Mouse (Mus musculus) heart, adult 9 months (tissue): Measurements from ENCODE around the gene Rhot1.
"Not testable (repeated sequence)": the region's sequence is repeated elsewhere in the genome, so short reads cannot be mapped to it uniquely, and the experiment has no call there.

Source experiments
- DNase-seq, 2 experiments: peaks; one replicate each; pipeline ENCODE4 v3.0.0; 2022; ENCODE audit warnings: low spot score in 2 of 2

The Rhot1 gene

DNA sequence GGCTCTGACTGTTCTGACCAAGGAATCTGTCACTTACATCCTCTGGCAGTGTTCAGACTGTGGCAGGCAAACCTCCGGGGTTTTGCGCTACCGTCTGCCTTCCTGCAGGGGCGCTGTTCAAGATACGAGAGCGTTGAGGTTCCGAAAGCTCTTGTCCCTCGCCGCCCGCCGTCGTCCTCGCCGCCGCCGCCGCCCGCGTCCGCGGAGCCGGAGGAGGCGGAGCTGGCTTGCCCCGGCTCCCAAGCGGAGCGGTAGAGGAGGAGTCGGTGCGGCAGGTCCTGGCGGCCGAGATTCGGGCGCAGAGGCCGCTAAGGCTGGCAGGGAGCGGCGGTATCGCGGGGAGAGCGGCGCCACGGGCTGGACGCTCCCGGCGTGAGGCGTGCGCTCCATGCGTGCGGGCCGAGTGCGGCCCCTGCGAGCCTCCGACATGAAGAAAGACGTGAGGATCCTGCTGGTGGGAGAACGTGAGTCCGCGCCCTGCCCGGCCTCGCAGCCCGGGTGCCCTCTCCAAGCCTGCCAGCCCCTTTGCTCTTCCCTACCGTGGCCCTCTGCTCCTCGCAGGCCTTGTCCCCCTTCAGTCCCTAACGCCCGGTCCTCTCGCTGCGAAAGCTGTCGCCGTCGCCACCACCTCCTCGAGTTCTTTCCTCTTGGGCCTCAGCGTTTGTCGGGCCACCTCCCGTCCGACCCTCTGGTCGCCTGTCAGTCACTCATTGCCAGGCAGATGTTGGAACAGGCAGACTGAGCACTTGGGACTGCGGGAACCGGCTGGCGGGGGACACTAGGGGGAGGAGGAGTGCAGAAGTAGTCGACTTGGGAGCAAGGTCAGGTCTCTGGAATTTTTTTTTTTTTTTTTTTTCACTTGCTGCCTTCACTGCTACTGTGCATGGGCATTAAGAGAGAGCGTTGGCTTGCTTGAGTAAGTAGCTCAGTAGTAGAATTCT, at the start of gene Rhot1:
Gene Rhot1 (plus strand): TSS at position 160 of the 941 bp plus-strand sequence.
- DNase-seq: peak; percentile 90 to 95

DNA sequence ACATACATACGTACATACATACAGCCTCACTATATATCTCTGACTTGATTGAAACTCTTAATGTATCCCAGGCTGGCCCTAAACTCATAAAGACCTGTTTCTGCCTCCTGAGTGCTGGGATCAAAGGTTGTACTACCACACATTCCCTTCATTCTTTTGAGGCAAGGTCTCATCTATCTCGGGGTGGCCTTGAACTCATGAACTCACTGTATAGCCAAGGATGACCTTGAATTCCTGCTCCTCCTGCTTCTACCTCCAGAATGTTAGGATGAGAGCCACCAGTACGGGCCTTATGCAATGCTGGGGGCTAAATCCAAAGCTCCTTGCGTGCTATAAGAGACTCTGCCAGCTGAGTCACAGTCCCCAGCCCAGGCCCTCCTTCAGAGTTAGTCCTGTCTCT, 47.8 kb upstream of the Rhot1 start:
- DNase-seq: no peak

- no peak for DNase-seq
These were observed 45.3 kb upstream of the Rhot1 start for GRCm38 (mm10) chr11:80163362-80164116.

GRCm38 (mm10) chr11:80164224-80164623, 44.6 kb upstream of the Rhot1 start:
- no peak for DNase-seq

GRCm38 (mm10) chr11:80168121-80168520, 40.7 kb upstream of the Rhot1 start:
- no peak for DNase-seq

GRCm38 (mm10) chr11:80168611-80169249, 40.1 kb upstream of the Rhot1 start:
- peak in 1 of 2 experiments; percentile 54 for DNase-seq

DNA sequence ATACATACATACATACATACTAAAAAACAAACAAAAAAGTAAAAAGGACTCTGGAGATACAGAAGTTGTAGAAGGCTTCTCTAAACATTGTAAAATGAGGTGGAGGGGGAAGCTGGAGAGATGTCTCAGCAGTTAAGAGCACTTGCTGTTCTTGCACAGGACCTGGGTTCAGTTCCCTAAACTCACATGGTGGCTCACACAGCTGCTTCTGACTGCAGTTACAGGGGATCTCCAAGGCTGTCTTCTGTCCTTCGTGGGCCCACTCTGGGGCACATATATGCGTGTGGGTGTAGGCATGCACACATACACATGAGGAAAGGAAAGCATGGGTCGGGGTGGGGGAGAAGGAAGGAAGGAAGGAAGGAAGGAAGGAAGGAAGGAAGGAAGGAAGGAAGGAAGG, 39.2 kb upstream of the Rhot1 start:
- DNase-seq: no peak

- DNase-seq: no peak
These were observed 38.5 kb upstream of the Rhot1 start for GRCm38 (mm10) chr11:80170351-80170750.

GRCm38 (mm10) chr11:80171884-80172283, 36.9 kb upstream of the Rhot1 start:
- DNase-seq: peak in 1 of 2 experiments; percentile 53

- DNase-seq: no peak
These were observed 34.7 kb upstream of the Rhot1 start for GRCm38 (mm10) chr11:80173963-80174670.

DNA sequence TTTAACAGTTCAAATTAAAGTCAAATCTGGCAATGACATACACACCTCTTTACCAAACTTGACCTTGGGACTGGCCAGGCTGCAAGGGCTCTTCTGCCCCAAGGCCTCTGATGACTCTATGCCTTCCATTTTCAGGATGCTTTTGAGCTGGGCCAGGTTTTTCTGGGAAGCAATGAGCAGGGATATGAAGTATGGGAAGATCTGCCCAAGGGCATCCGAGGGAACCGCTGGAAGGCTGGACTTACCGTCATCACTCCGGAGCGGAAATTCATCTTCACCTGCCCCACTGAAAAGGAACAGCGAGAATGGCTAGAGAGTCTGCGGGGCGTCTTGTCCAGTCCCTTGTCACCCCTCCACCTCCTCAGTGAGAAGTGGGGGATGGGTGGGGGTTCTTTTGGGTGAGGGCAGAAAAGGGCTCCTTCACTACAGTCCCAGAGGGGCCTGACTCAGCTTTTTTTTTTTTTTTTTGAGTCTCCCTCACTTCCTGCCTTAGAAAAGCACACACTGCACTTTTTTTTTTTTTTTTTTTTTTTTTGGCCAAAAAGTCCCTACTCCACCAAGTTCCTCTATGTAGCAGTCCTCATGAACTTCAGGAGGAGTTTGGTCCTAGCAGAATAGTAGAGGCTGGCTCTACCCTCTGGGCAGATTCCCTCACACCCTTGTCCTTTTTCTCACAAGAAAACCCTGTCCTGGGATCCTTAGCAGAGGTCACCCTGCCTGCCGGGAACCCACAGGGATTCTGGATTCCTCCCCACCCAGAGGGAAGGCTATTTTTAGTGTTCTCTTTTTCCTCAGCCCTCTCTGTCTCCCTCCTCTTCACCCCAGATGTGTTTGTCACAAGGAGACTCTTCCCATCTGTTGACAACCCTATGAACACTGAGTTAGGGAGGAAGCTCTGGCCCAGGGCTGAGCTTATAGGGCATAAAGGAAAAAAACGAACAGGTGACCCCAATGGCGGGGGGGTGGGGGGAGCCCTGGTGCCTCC, 31.6 kb upstream of the Rhot1 start:
- DNase-seq: peak in 1 of 2 experiments; percentile 69

DNA sequence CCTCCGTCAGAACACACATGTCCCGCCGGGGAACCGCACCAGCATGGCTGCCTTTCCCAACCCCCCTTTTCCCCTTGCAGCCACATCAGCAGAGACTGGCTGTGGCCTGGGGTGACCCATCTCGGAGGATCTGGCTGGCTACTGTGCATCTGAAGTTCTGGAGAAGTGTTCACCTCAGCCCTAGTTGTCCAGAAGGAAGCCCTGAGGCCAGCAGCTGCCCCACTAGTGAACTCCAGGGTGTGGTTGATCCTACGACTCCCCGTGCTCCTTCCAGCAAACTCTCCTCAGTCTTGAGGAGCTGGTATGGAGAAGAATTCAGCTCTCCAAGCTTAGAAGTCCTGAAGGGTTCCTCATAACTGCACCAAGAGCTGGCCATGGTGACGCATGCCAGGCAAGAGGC, 30.5 kb upstream of the Rhot1 start:
- DNase-seq: no peak

DNA sequence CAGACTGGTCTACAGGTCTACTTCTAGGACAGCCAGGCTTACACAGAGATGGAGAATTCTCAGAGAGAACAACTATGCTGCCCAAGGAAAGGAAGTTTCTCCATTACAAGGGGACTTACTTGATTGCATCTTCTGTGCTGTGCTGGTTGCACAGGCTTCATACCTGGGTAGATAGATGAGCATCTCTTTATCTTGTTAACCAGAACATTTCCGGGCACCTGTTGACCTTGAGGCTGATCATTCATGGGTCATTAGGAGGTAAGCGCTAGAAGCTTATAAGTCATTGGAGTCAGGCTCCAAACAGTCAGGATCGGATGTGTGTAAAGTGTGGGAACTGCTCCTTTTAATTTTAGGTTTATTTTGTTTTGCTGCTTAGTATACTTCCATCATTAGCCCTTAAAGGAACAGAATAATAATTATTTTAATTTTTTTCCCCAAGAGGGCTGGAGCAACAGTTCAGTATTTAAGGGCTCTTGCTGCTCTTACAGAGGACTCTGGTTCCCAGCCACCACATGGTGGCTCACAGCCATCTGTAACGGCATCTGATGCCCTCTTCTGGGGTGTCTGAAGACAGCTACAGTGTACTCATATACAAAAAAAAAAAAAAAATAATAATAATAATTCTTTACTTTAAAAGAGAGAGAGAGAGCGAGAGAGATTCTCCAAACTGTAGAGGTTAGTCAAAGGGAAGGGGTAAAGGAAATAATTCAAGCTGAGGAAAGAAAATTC, 27.6 kb upstream of the Rhot1 start:
- no peak for DNase-seq

- DNase-seq: not testable (repeated sequence)
These were observed 25.6 kb upstream of the Rhot1 start for GRCm38 (mm10) chr11:80183054-80183704.

- peak; percentile 95 for DNase-seq
These were observed 25.0 kb upstream of the Rhot1 start, which contains the start of gene Rnf135 for GRCm38 (mm10) chr11:80183705-80184255. Gene Rnf135, plus strand, starts transcription at chr11:80183851.

DNA sequence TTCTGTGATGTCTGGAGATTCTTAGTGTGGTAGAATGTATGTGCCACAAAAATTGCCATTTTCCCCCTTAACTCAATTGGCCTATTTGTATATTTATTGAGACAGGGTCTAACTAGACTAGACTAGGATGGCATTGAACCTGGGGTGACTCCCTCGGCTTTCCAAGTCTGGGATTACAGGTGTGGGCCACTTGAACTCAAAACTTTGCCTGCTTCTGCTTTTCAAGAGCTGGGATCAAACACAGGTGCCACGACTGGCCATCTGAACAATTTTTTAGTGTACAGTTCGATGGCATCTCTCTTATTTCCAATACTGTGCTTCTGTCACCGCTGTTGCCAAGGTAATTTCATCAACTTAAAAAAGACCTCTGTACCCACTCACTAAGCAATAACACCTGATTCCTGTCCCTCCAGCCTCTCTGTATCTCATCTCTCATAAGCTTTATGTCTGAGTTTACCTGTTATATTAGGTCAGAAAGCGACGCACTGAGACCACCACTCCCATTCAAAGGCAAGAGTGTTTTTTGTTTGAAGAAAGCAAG, 24.2 kb upstream of the Rhot1 start:
- DNase-seq: no peak

- DNase-seq: not testable (repeated sequence)
These were observed 23.3 kb upstream of the Rhot1 start for GRCm38 (mm10) chr11:80185441-80185976.

GRCm38 (mm10) chr11:80190280-80190679, 18.5 kb upstream of the Rhot1 start:
- DNase-seq: no peak
